Mouse (Mus musculus) heart, adult 2 months (tissue): ENCODE data around the gene H2-Ke6. TPM values are rescaled to one million over a fixed set of nuclear protein-coding genes. Genes with fewer than 3 reads are reported as not detected.
A peak's percentile ranks its signal among the peaks of the same experiment; 100 is the strongest.

ENCODE experiments used
- DNase-seq, 2 experiments: peaks; one replicate each; pipeline ENCODE4 v3.0.0; 2021
- H3K27ac ChIP-seq: fragments of 200-600 bp; 2 replicates; pipeline ENCODE4 v1.8.1; 2022
- H3K27me3 ChIP-seq: fragments of 200-500 bp; 2 replicates; pipeline ENCODE4 v1.6.1; 2012; ENCODE audit warnings: mild to moderate bottlenecking, low read length, inconsistent platforms, mixed read lengths; ENCODE audit not compliant: control insufficient read depth, insufficient read depth
- H3K36me3 ChIP-seq: fragments of 200-500 bp; 2 replicates; pipeline ENCODE4 v1.6.1; 2012; ENCODE audit warnings: low read length, inconsistent platforms; ENCODE audit not compliant: control insufficient read depth, insufficient read depth
- H3K4me1 ChIP-seq: fragments of 200-500 bp; 2 replicates; pipeline ENCODE4 v1.6.1; 2011; ENCODE audit warnings: low read length; ENCODE audit not compliant: control insufficient read depth, insufficient read depth
- H3K4me3 ChIP-seq: fragments of 200-600 bp; 2 replicates; pipeline ENCODE4 v1.8.1; 2022
- H3K79me2 ChIP-seq: fragments of 200-500 bp; replicated peaks from 2 replicates; pipeline ENCODE4 v1.6.1; 2012; ENCODE audit warnings: mild to moderate bottlenecking, inconsistent platforms, low read length, moderate library complexity, mixed read lengths; ENCODE audit not compliant: control insufficient read depth, insufficient read depth
- H3K9ac ChIP-seq: fragments of 200-500 bp; 2 replicates; pipeline ENCODE4 v1.6.1; 2012; ENCODE audit warnings: low read depth, mild to moderate bottlenecking, control low read depth, inconsistent platforms, low read length, mixed read lengths
- CTCF ChIP-seq: fragments of 200-600 bp; IDR thresholded peaks from 2 replicates; pipeline ENCODE4 v1.8.1; 2022; ENCODE audit warnings: antibody characterized with exemption, mild to moderate bottlenecking, moderate library complexity
- EP300 ChIP-seq: fragments of 200-500 bp; IDR thresholded peaks from 2 replicates; pipeline ENCODE4 v1.6.1; 2011; ENCODE audit warnings: low read depth, low read length, control low read depth; ENCODE audit not compliant: insufficient read depth
- POLR2A ChIP-seq: fragments of 200-500 bp; IDR thresholded peaks from 2 replicates; pipeline ENCODE4 v1.6.1; 2011; ENCODE audit warnings: mild to moderate bottlenecking, low read depth, low read length, control low read depth; ENCODE audit not compliant: insufficient read depth
- WGBS: fragments of 180-500 bp; shearing (Covaris S2); methylation state at CpG from one replicate; pipeline ENCODE4 v1.1.7; 2018; 5-methylcytosine and 5-hydroxymethylcytosine counted together
- intact Hi-C: fragments of 180-260 bp; cut with DNase I; formaldehyde crosslinking; loops from one replicate; pipeline ENCODE4 v1.15.1; 2025
- polyA plus RNA-seq: library from polyadenylated mRNA; depleted of rRNA; stranded (reverse); fragments of >200 nt; gene quantifications from 2 replicates; pipeline ENCODE4 v1.2.3, GENCODE M21; 2012
- total RNA-seq, 2 experiments: library from RNA; stranded (reverse); gene quantifications; 2 replicates each; pipeline ENCODE4 v1.2.3; 2021

The H2-Ke6 gene
- total and polyA plus RNA-seq, 3 experiments: 91.6 to 138 (median 112) TPM

DNA sequence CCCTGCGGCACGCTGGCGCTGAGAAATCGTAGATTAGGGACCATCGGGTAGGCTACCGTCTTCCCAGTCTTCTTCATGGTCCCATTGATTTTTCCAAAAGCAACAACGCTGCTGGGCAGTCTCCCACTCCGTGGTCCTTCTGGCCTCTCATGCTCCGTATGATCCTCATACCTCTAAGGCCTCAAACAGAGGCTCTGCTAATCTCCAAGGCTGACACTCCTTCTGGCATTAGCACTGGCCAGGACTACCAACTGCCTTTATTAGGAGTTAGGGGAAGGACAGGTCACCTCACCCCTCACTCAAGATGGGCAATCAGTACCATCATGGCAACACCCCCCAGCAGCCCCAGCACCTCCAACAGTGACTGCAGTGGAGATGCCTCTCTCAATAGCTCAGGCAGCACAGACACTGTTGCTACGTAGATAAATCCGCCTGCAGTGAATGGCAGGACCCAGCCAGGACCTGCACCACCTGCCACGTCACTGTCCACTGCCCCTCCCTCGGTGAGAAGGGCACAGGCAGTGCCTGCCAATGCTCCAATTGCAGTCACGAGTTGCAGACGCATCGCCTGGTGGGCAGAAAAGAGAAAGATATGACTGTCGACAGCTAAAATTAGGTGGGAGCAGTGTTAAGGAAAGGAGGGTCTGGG, 765 bp upstream of the H2-Ke6 start:
- Histone ChIP-seq H3K4me3 (no peak overlapping the region), H3K9ac (no peak overlapping the region), H3K27ac (no peak overlapping the region), H3K27me3 (no peaks in the 10 kb centered on the region), H3K79me2 (0 out of 2 replicates have a peak, but pooled peaks cover 2% of the 10 kb centered on the region), H3K4me1 (peaks cover 18% of the 10 kb centered on the region), H3K36me3 (peaks cover 2% of the 10 kb centered on the region; the same call in 1 of the 2 replicates)
- TF ChIP-seq POLR2A (0 out of 2 replicates have a peak, but pooled peaks have one; percentile 10), EP300 (no peak), CTCF (no peak)
- 76% methylated on average over 17 of the region's 17 CpGs for WGBS
- intact Hi-C loops: no loop called here
- peak; percentile 39 to 51 for DNase-seq

GRCm38 (mm10) chr17:34026917-34027655, 774 bp downstream of the H2-Ke6 start:
- DNase-seq: peak; percentile 41 to 55
- peak overlapping the region; percentile 78 for H3K4me3 ChIP-seq
- intact Hi-C loops: loop anchor here (2.0 kb wide), 1 partner anchor 72 kb away; the partner anchor contains the start of gene Vps52
- H3K9ac ChIP-seq: peak overlapping the region; percentile 82
- TF ChIP-seq POLR2A (no peak), EP300 (no peak)
- H3K27me3 ChIP-seq: no peaks in the 10 kb centered on the region
- peaks cover 13% of the 10 kb centered on the region for H3K4me1 ChIP-seq
- peaks cover 2% of the 10 kb centered on the region; the same call in 1 of the 2 replicates for H3K36me3 ChIP-seq
- 21% methylated on average over 36 of the region's 36 CpGs for WGBS
- H3K27ac ChIP-seq: peak overlapping the region; percentile 80
- 0 out of 2 replicates have a peak, but pooled peaks cover 2% of the 10 kb centered on the region for H3K79me2 ChIP-seq

DNA sequence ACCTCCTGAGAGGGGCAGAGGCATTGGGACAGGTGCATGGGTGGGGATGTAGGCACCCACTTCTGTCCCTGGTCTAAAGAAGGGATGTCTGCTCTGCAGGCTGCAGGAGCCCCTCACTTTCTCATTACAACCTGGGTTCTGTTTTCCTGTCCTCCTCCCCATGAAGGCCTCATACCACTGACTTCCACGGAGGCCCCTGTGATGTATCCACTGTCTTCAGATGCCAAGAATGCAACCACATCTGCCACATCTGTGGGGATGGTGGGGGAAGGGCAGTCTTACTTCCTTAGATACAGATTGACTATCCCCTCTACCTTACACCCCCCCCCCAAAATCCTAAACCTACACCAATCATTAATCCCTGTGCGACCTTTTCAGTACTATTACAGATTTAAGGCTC, 1.6 kb downstream of the H2-Ke6 start:
- WGBS: 70% methylated on average over 2 of the region's 2 CpGs
- H3K4me1 ChIP-seq: peaks cover 13% of the 10 kb centered on the region

GRCm38 (mm10) chr17:34025756-34026151, 2.1 kb downstream of the H2-Ke6 start:
- Histone ChIP-seq H3K4me1 (peaks cover 12% of the 10 kb centered on the region), H3K36me3 (peaks cover 2% of the 10 kb centered on the region; the same call in 1 of the 2 replicates), H3K79me2 (0 out of 2 replicates have a peak, but pooled peaks cover under 1% of the 10 kb centered on the region), H3K4me3 (no peak overlapping the region), H3K9ac (no peak overlapping the region), H3K27me3 (no peaks in the 10 kb centered on the region), H3K27ac (no peak overlapping the region)
- 58% methylated on average over 7 of the region's 7 CpGs for WGBS
- TF ChIP-seq EP300: no peak
- no peak for TF ChIP-seq POLR2A
- TF ChIP-seq CTCF: no peak
- no peak for DNase-seq
- intact Hi-C loops: loop anchor here (2.0 kb wide), 1 partner anchor 71 kb away; the partner anchor contains the start of gene Vps52

More for the DNA sequence above, 1.6 kb downstream of the H2-Ke6 start:
- no peak overlapping the region for H3K27ac ChIP-seq
- no peak overlapping the region for H3K9ac ChIP-seq
- H3K36me3 ChIP-seq: peaks cover 2% of the 10 kb centered on the region; the same call in 1 of the 2 replicates
- no peak for TF ChIP-seq POLR2A
- no peak for TF ChIP-seq CTCF
- no peak for TF ChIP-seq EP300
- H3K79me2 ChIP-seq: 0 out of 2 replicates have a peak, but pooled peaks cover 2% of the 10 kb centered on the region
- no peak overlapping the region for H3K4me3 ChIP-seq
- no peak for DNase-seq
- H3K27me3 ChIP-seq: no peaks in the 10 kb centered on the region
- intact Hi-C loops: loop anchor here (2.0 kb wide), 1 partner anchor 71 kb away; the partner anchor contains the start of gene Vps52

GRCm38 (mm10) chr17:34024861-34025755, 2.8 kb downstream of the H2-Ke6 start:
- WGBS: 1% methylated on average over 54 of the region's 57 CpGs
- DNase-seq: no peak

More at GRCm38 (mm10) chr17:34024861-34025755, 2.8 kb downstream of the H2-Ke6 start:
- Histone ChIP-seq H3K79me2 (no peaks in the 10 kb centered on the region), H3K27me3 (no peaks in the 10 kb centered on the region), H3K9ac (peak overlapping the region; percentile 98), H3K4me1 (peaks cover 8% of the 10 kb centered on the region), H3K27ac (peak overlapping the region; percentile 98), H3K4me3 (peak overlapping the region; percentile 78), H3K36me3 (peaks cover under 1% of the 10 kb centered on the region; the same call in 1 of the 2 replicates)
- TF ChIP-seq CTCF: no peak
- no peak for TF ChIP-seq POLR2A
- no peak for TF ChIP-seq EP300
- intact Hi-C loops: no loop called here
